Mouse (Mus musculus) cortical plate, adult 2 months (tissue): Measurements from ENCODE around the gene Ppp1r12b.

ENCODE experiments used
- CTCF ChIP-seq: fragments of 200-500 bp; IDR thresholded peaks from 2 replicates; pipeline ENCODE4 v1.5.1; 2011; ENCODE audit warnings: mild to moderate bottlenecking, control low read depth, low read length; ENCODE audit not compliant: insufficient read depth; ENCODE audit errors: extremely low read depth
- POLR2A ChIP-seq: fragments of 200-500 bp; IDR thresholded peaks from 2 replicates; pipeline ENCODE4 v1.6.1; 2011; ENCODE audit warnings: mild to moderate bottlenecking, low read length, control low read depth; ENCODE audit not compliant: insufficient read depth; ENCODE audit errors: extremely low read depth

GRCm38 (mm10) chr1:134756190-134756873 lies 199.4 kb downstream of the Ppp1r12b start:
- TF ChIP-seq CTCF, result no peak
- TF ChIP-seq POLR2A, result no peak
